Mouse (Mus musculus) ES-E14 (cell line): ENCODE results near the gene Fkbpl. TPM values are rescaled to one million over a fixed set of nuclear protein-coding genes. Genes with fewer than 3 reads are reported as not detected.

Source experiments
- DNase-seq: peaks from one replicate; pipeline ENCODE4 v3.0.0-alpha.2; 2013; ENCODE audit warnings: low read depth, low spot score
- H3K27ac ChIP-seq: 2 replicates; pipeline ENCODE4 v1.5.1; 2012; ENCODE audit warnings: low read depth, mild to moderate bottlenecking, low read length, moderate library complexity, mixed read lengths; ENCODE audit not compliant: poor library complexity, insufficient read depth, severe bottlenecking
- H3K36me3 ChIP-seq: 2 replicates; pipeline ENCODE4 v1.6.1; 2012; ENCODE audit warnings: mild to moderate bottlenecking, low read length, moderate library complexity, mixed read lengths; ENCODE audit not compliant: control insufficient read depth, poor library complexity, insufficient read depth, severe bottlenecking
- H3K4me1 ChIP-seq, 2 experiments: fragments of 150-350 bp in 1 of 2; sonication (generic) in 1 of 2; 2 replicates each; pipeline ENCODE4 v1.6.1; 2012; ENCODE audit warnings: low read length in 2 of 2, mild to moderate bottlenecking in 1 of 2, mixed read lengths in 1 of 2; ENCODE audit not compliant: control insufficient read depth in 2 of 2, insufficient read depth in 2 of 2, poor library complexity in 1 of 2
- H3K4me3 ChIP-seq, 2 experiments: fragments of 150-350 bp in 1 of 2; sonication (generic) in 1 of 2; 2 replicates each; pipeline ENCODE4 v1.5.1; 2012; ENCODE audit warnings: low read length in 2 of 2, low read depth in 1 of 2, mild to moderate bottlenecking in 1 of 2, mixed read lengths in 1 of 2; ENCODE audit not compliant: insufficient read depth in 1 of 2, poor library complexity in 1 of 2, severe bottlenecking in 1 of 2
- H3K9ac ChIP-seq: 2 replicates; pipeline ENCODE4 v1.6.1; 2012; ENCODE audit warnings: low read depth, mild to moderate bottlenecking, low read length, mixed read lengths; ENCODE audit not compliant: poor library complexity, insufficient read depth, severe bottlenecking
- H3K9me3 ChIP-seq: fragments of 150-350 bp; sonication (generic); 2 replicates; pipeline ENCODE4 v1.6.1; 2012; ENCODE audit warnings: low read depth, mild to moderate bottlenecking, low read length; ENCODE audit not compliant: control insufficient read depth, insufficient read depth
- CHD2 ChIP-seq: IDR thresholded peaks from 2 replicates; pipeline ENCODE4 v1.6.1; 2014; ENCODE audit warnings: mild to moderate bottlenecking, low read depth, low read length, inconsistent platforms
- HCFC1 ChIP-seq: IDR thresholded peaks from 2 replicates; pipeline ENCODE4 v1.6.1; 2012; ENCODE audit warnings: low read length, inconsistent platforms, borderline replicate concordance; ENCODE audit not compliant: insufficient read depth
- MAFK ChIP-seq: IDR thresholded peaks from 2 replicates; pipeline ENCODE4 v1.6.1; 2014; ENCODE audit warnings: mild to moderate bottlenecking, low read depth, low read length, inconsistent platforms; ENCODE audit not compliant: insufficient read depth
- ZC3H11A ChIP-seq: IDR thresholded peaks from 2 replicates; pipeline ENCODE4 v1.6.1; 2012; ENCODE audit warnings: low read depth, mild to moderate bottlenecking, inconsistent platforms, low read length, borderline replicate concordance
- ZNF384 ChIP-seq: IDR thresholded peaks from 2 replicates; pipeline ENCODE4 v1.6.1; 2012; ENCODE audit warnings: low read depth, low read length, inconsistent platforms
- in situ Hi-C, 2 experiments: fragments of 600-800 bp; cut with MboI; formaldehyde crosslinking; loops; one replicate each; pipeline ENCODE4 v1.15.1; 2025; ENCODE audit warnings: low sequenced_read_pairs in 2 of 2, inconsistent platforms in 1 of 2; ENCODE audit not compliant: unreplicated experiment in 2 of 2
- total RNA-seq: library from RNA; depleted of rRNA; stranded (reverse); fragments of 300-350 nt; gene quantifications from 2 replicates; pipeline ENCODE4 v1.2.3, GENCODE M21; 2012; rRNA removed

The Fkbpl gene
- total RNA-seq, 1 experiment = 7.5 TPM

DNA sequence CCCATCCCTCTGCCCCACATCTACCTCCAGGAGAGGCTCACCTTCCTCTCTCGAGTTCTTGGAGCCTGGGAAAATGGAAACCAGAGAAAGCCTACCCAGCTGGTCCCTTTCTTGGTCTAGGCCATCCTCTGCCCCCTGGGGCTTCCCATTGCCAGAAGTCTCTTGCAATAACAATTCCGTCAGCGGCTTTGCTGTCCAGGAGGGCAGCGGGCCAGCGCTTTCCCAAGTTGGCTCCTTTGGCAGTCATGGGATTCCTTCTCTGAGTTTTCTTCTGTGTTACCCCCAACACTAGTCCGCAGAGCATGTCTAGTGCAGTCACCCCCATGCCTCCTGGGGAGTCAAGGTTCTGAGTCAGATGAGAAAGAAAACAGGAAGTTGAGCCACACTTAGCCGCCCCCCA lies 48.3 kb downstream of the Fkbpl start:
- no peaks in the 10 kb centered on the region for H3K9me3 ChIP-seq
- no peak for DNase-seq
- H3K4me1 ChIP-seq = no peaks in the 10 kb centered on the region
- no peaks in the 10 kb centered on the region for H3K36me3 ChIP-seq
- in situ Hi-C loops = no loop called here
- TF ChIP-seq CHD2 = no peak
- TF ChIP-seq MAFK = no peak
- no peak for TF ChIP-seq ZC3H11A
- no peak for TF ChIP-seq HCFC1
- no peak for TF ChIP-seq ZNF384
- H3K27ac ChIP-seq = no peak overlapping the region
- H3K4me3 ChIP-seq = no peak overlapping the region
- H3K9ac ChIP-seq = no peak overlapping the region

Other genes starting within 250 kb of the Fkbpl start
- gene BC051142, start 245.9 kb upstream of the Fkbpl start, total RNA-seq = not detected in 2 replicates
- gene Btnl4, start 167.4 kb upstream of the Fkbpl start, total RNA-seq = not detected in 2 replicates
- gene Btnl6, start 127.4 kb upstream of the Fkbpl start, total RNA-seq = not detected in 2 replicates
- 14.0 and 24.7 TPM in 2 replicates for gene Notch4, start 80.5 kb upstream of the Fkbpl start, total RNA-seq
- gene Gpsm3, start 55.0 kb upstream of the Fkbpl start, total RNA-seq = 4.9 and 5.8 TPM in 2 replicates
- 36.0 and 47.2 TPM in 2 replicates for gene Pbx2, start 53.5 kb upstream of the Fkbpl start, total RNA-seq
- 2.3 and 2.5 TPM in 2 replicates for gene Ager, start 46.9 kb upstream of the Fkbpl start, total RNA-seq
- gene Rnf5, start 41.1 kb upstream of the Fkbpl start, total RNA-seq = 21.4 and 22.8 TPM in 2 replicates
- 55.9 and 62.7 TPM in 2 replicates for gene Agpat1, start 40.5 kb upstream of the Fkbpl start, total RNA-seq
- gene Egfl8, start 28.8 kb upstream of the Fkbpl start, total RNA-seq = 1.0 and 2.0 TPM in 2 replicates
- 13.6 and 26.4 TPM in 2 replicates for gene Ppt2, start 16.3 kb upstream of the Fkbpl start, total RNA-seq
- 0.13 and 0.16 TPM in 2 replicates for gene Prrt1, start 15.2 kb upstream of the Fkbpl start, total RNA-seq
- 55.7 and 86.7 TPM in 2 replicates for gene Atf6b, start 2.4 kb downstream of the Fkbpl start, total RNA-seq
- 0.18 and 0.26 TPM in 2 replicates for gene Tnxb, start 25.8 kb downstream of the Fkbpl start, total RNA-seq
- 0.45 and 1.5 TPM in 2 replicates for gene C4b, start 99.1 kb downstream of the Fkbpl start, total RNA-seq
- gene Cyp21a1, start 159.8 kb downstream of the Fkbpl start, total RNA-seq = 0.27 and 0.32 TPM in 2 replicates
- gene Stk19, start 192.2 kb downstream of the Fkbpl start, total RNA-seq = 29.1 and 32.6 TPM in 2 replicates
- 39.0 and 45.2 TPM in 2 replicates for gene Dxo, start 192.3 kb downstream of the Fkbpl start, total RNA-seq
- gene Skiv2l, start 205.4 kb downstream of the Fkbpl start, total RNA-seq = 40.5 and 66.0 TPM in 2 replicates
- gene Nelfe, start 205.6 kb downstream of the Fkbpl start, total RNA-seq = 50.2 and 63.4 TPM in 2 replicates
- 0.16 and 0.18 TPM in 2 replicates for gene Cfb, start 217.8 kb downstream of the Fkbpl start, total RNA-seq
- gene Zbtb12, start 234.7 kb downstream of the Fkbpl start, total RNA-seq = 9.4 and 11.5 TPM in 2 replicates
- gene Gm20547, start 237.3 kb downstream of the Fkbpl start, total RNA-seq = 0.31 TPM in 1 of 2 replicates, not detected in the other